Mouse (Mus musculus) stomach, postnatal 0 days (tissue): ENCODE results near the gene Slc13a3. TPM values are rescaled to one million over a fixed set of nuclear protein-coding genes. Genes with fewer than 3 reads are reported as not detected.
A peak's percentile ranks its signal among the peaks of the same experiment; 100 is the strongest.

Experiments
- ATAC-seq: fragments of 200-750 bp; cut with Nextera tagmentation; 2 replicates; pipeline ENCODE4 v1.8.0; 2017; ENCODE audit not compliant: low FRiP score, low TSS enrichment
- DNase-seq: peaks from one replicate; pipeline ENCODE4 v3.0.0-alpha.2; 2016; ENCODE audit warnings: low spot score
- H3K27ac ChIP-seq: fragments of 300-500 bp; sonication (generic); replicated peaks from 2 replicates; pipeline ENCODE4 v1.5.1; 2014; ENCODE audit warnings: mild to moderate bottlenecking, control low read depth
- H3K27me3 ChIP-seq: fragments of 300-500 bp; sonication (generic); 2 replicates; pipeline ENCODE4 v1.6.1; 2014; ENCODE audit warnings: low read length; ENCODE audit not compliant: control insufficient read depth, insufficient read depth
- H3K36me3 ChIP-seq: fragments of 300-500 bp; sonication (generic); 2 replicates; pipeline ENCODE4 v1.6.1; 2014; ENCODE audit warnings: low read length, mixed read lengths; ENCODE audit not compliant: control insufficient read depth, insufficient read depth
- H3K4me1 ChIP-seq: fragments of 300-500 bp; sonication (generic); replicated peaks from 2 replicates; pipeline ENCODE4 v1.6.1; 2014; ENCODE audit warnings: antibody characterized with exemption; ENCODE audit not compliant: control insufficient read depth, insufficient read depth
- H3K4me2 ChIP-seq: fragments of 300-500 bp; sonication (generic); replicated peaks from 2 replicates; pipeline ENCODE4 v1.6.1; 2014; ENCODE audit warnings: low read depth, mild to moderate bottlenecking, control low read depth, moderate library complexity
- H3K4me3 ChIP-seq: fragments of 300-500 bp; sonication (generic); 2 replicates; pipeline ENCODE4 v1.5.1; 2014; ENCODE audit warnings: low read depth, low read length, control low read depth
- H3K9ac ChIP-seq: fragments of 300-500 bp; sonication (generic); 2 replicates; pipeline ENCODE4 v1.6.1; 2014; ENCODE audit warnings: mild to moderate bottlenecking, low read length, control low read depth, mixed read lengths
- H3K9me3 ChIP-seq: fragments of 300-500 bp; sonication (generic); 2 replicates; pipeline ENCODE4 v1.6.1; 2016; ENCODE audit warnings: low read length; ENCODE audit not compliant: control insufficient read depth
- CTCF ChIP-seq: IDR thresholded peaks from 2 replicates; pipeline ENCODE4 v1.5.1; 2016; ENCODE audit warnings: antibody characterized with exemption, low read depth, mild to moderate bottlenecking, moderate library complexity
- EP300 ChIP-seq: optimal IDR thresholded peaks from 2 replicates; pipeline ENCODE3; 2016; ENCODE audit warnings: antibody characterized with exemption
- WGBS: fragments of 180-500 bp; shearing (Covaris S2); extraction: QIAGEN DNeasy Blood & Tissue Kit; methylation state at CpG from one replicate; pipeline ENCODE4 v1.1.7; 2014; 5-methylcytosine and 5-hydroxymethylcytosine counted together
- polyA plus RNA-seq: library from polyadenylated mRNA; unstranded; fragments of >200 nt; fragmentation: Nextera tagmentation; extraction: Ambion mirVana; gene quantifications from 2 replicates; pipeline ENCODE4 v1.2.1, GENCODE M21; 2015

Gene Slc13a3
- polyA plus RNA-seq, 1 experiment from 2014 or later = 0.34 TPM

DNA sequence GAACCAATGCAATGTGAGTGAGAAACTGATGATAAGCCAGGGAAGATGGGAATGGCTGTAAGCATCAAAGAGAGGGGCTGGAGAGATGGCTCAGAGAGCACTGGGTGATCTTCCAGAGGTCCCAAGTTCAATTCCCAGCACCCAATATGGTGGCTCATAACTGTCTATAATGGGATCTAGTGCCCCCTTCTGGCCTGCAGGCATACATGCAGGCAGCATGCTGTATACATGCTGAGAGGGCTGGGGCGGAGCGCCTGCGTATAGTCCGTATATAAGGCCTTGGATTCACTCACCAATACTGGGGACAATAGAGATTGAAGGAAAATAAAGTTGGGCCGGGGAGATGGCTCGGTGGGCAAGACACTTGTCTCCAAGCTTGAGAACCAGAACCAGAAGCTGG is 109.7 kb downstream of the Slc13a3 start:
- WGBS = 83% methylated on average over 6 of the region's 6 CpGs
- TF ChIP-seq CTCF = no peak; the same call in 1 of the 2 replicates
- TF ChIP-seq EP300 = no peak
- no peak for ATAC-seq
- Histone ChIP-seq H3K36me3 (no peaks in the 10 kb centered on the region), H3K9me3 (no peaks in the 10 kb centered on the region), H3K27ac (no peak overlapping the region), H3K27me3 (no peaks in the 10 kb centered on the region), H3K4me3 (no peak overlapping the region), H3K4me2 (no peak overlapping the region), H3K9ac (no peak overlapping the region), H3K4me1 (no peaks in the 10 kb centered on the region)
- no peak for DNase-seq

DNA sequence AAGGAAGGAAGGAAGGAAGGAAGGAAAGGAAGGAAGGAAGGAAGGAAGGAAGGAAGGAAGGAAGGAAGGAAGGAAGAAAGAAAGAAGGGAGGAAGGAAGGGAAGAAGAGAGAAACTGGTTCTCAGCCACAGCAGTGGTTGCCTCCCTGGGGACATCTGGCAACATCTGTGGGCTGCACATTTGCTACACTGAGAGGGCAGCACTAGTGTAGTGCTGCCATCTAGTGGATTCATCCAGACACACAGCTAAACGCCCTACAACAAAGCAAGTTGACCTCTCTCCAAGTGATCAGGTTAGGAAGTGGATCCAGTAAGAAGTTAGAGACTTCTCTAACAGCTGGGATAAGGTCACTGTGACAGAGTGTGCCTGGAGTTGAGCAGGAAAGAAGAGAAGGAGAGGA is 112.2 kb downstream of the Slc13a3 start:
- no peak overlapping the region for H3K4me2 ChIP-seq
- peak; percentile 73 for ATAC-seq
- no peaks in the 10 kb centered on the region for H3K9me3 ChIP-seq
- H3K27me3 ChIP-seq = no peaks in the 10 kb centered on the region
- peak; percentile 68 for DNase-seq
- 0% methylated on average over 1 of the region's 1 CpGs for WGBS
- no peak for TF ChIP-seq EP300
- TF ChIP-seq CTCF = peak; percentile 94
- H3K27ac ChIP-seq = no peak overlapping the region
- no peak overlapping the region for H3K4me3 ChIP-seq
- H3K4me1 ChIP-seq = no peaks in the 10 kb centered on the region
- no peak overlapping the region for H3K9ac ChIP-seq
- H3K36me3 ChIP-seq = no peaks in the 10 kb centered on the region

Other genes starting within 250 kb of the Slc13a3 start
- gene Cdh22, start 238.4 kb downstream of the Slc13a3 start, polyA plus RNA-seq = 0.05 and 0.08 TPM in 2 replicates
- gene Slc35c2, start 185.4 kb downstream of the Slc13a3 start, polyA plus RNA-seq = 38.5 and 39.3 TPM in 2 replicates
- gene Elmo2, start 146.8 kb downstream of the Slc13a3 start, polyA plus RNA-seq = 21.2 and 22.6 TPM in 2 replicates
- 0.05 and 0.23 TPM in 2 replicates for gene Zfp663, start 104.5 kb downstream of the Slc13a3 start, polyA plus RNA-seq
- 1.2 and 1.3 TPM in 2 replicates for gene Zfp334, start 85.0 kb downstream of the Slc13a3 start, polyA plus RNA-seq
- 0.21 and 0.23 TPM in 2 replicates for gene Ocstamp, start 72.8 kb downstream of the Slc13a3 start, polyA plus RNA-seq
- 19.7 and 21.3 TPM in 2 replicates for gene Trp53rka, start 20.1 kb upstream of the Slc13a3 start, polyA plus RNA-seq
- gene Slc2a10, start 30.6 kb upstream of the Slc13a3 start, polyA plus RNA-seq = 10.1 and 10.7 TPM in 2 replicates
- 15.5 and 21.6 TPM in 2 replicates for gene Eya2, start 121.8 kb upstream of the Slc13a3 start, polyA plus RNA-seq